Mouse (Mus musculus) cerebellum, adult 18-20 months (tissue): Measurements from ENCODE around the gene Ncapd2.

Experiments
- DNase-seq, 2 experiments: peaks; one replicate each; pipeline ENCODE4 v3.0.0; 2021

The Ncapd2 gene

DNA sequence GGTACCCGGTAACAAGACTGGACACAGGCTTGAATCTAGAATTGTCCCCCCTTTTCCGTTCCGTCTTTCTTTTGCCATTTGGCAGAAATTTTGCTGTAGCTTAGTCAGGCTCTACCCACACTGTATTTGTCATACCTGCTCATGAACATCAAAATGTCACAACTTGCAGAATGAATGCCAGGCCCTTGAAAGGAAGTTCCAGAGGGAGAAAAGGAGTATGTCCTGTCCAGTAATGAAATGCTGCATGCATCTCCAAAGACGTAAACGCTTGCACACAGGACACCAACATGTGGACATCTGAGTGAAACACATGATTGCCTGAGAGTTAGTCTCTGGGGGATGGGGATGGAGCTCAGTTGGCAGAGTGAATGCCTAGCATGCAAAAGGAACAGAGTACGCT is 22.2 kb upstream of the Ncapd2 start:
- no peak for DNase-seq

DNA sequence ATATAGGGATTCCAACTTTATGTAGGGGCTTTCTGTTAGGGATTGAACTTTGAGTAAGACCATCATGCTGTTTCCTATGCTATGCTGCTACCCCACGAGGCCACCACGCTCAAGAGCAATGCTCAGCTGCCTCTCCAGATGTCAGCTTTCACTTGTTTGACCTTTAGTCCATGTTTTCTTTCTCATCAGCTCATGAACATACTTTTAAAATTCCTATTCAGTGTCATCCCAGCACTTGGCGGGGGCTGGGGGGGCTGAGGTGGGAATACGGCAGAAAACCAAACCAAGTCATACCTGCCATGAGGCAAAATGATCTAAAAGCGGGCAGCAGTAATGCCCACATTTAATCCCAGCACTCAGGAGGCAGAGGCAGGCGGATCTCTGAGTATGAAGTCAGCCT is 21.6 kb upstream of the Ncapd2 start:
- DNase-seq, result no peak

DNA sequence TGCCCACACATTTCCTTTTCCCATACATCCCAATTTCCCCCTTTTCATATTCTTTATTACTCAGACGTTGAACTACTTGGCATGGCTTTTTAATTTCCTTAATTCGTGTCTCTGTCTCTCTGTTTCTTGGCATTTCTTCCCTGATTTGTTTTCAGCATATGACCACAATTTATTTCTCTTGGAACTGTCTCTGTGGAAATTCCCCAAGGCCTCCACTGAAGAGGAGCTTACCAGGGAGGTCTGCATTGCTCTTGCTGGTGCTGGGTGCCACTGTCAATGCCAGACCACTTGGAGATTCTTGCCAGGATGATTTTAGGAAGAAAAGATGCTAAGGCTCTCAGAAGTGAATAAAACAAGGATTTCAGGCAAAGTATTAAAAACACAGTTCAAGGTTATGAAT is 21.1 kb upstream of the Ncapd2 start:
- no peak for DNase-seq

DNA sequence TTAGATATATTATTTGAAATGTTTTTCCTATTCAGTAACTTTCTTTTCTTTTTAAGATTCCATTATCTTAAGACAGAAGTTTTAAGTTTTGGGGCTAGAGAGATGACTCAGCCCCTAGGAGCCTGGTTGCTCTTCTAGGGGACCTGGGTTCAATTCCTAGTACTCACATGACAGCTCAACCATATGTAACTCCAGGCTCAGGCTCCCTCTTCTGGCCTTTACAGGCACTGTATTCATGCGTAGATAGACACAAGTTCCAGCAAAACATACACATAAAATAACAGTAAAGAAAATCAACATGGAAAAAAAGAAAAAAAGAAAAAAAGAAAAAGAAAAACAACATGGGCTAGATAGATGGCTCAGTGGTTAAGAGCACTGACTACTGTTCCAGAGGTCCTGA is 18.9 kb upstream of the Ncapd2 start:
- no peak for DNase-seq

DNA sequence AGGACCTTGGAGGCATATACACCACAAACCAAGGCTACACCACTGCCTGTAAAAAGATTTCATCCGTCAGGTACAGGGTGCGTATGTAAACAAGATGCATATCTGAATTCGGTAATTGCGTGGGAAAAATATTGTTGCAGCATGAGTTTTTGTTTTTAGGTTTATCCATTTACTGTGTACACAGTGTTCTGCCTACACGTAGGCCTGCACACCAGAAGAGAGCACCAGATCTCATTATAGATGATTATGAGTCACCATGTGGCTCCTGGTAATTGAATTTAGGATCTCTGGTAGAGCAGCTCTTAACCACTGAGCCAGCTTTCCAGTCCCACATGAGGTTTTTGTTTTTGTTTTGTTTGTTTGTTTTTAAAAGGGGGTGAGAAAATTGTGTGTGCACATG is 5.7 kb upstream of the Ncapd2 start:
- no peak for DNase-seq

DNA sequence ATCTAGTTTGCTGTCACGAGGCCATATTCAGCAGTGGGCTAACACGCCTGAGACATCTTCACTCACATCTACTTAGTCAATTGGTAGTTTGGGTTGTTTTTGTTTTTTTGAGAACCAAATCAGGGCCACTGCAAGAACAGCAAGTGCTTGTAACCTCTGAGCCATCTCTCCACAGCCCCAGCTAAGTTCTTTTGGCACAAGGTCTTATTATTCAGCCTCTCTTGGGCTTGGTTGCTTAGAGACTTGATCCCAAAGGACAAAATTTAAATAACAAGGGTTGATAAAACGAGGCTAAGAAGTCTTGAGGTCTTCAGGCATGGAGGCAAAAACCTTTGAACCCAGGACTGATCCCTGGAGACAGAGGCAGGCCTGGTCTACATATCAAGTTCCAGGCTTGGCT is 4.8 kb upstream of the Ncapd2 start:
- no peak for DNase-seq

DNA sequence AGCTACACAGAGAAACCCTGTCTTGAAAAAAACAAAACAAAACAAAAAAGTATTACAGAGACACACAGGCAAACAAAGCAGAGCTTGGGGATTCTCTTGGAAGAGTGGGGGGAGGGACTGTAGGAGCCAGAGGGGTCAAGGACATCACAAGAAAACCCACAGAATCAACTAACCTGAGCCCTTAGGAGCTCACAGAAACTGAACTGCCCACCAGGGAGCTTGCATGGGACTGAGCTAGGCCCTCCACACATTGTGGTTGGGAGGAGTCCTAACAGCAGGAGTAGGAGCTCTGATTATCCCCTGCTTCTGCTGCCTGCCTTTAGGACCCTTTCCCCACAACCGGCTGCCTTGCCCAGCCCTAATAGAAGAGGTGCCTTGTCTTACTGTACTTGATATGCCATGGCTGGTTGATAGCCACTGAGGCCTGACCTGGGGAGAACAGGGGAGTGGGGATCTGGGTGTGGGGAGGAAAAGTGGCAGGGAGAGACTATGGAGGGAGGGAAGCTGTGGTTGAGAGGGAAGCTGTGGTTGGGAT is 4.1 kb upstream of the Ncapd2 start:
- DNase-seq, result no peak

DNA sequence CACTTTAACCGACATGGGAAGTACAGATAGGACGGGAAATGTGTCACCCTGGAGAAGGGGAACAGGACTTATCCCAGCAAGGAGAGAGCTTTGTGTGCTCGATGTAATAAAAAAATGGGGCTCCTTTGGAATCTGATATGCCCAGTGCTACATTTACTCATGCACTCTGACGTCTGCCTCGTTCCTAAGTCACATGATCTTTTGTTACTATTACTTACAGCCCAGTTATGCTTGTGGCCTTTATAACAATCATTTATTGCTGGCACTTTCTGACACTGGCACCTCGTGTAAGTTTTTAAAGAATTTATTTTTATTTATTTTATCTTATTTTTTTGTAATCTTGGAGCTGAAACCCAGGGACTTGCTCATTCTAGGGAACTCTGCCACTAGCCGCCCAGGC is 1.9 kb upstream of the Ncapd2 start:
- DNase-seq, result no peak

DNA sequence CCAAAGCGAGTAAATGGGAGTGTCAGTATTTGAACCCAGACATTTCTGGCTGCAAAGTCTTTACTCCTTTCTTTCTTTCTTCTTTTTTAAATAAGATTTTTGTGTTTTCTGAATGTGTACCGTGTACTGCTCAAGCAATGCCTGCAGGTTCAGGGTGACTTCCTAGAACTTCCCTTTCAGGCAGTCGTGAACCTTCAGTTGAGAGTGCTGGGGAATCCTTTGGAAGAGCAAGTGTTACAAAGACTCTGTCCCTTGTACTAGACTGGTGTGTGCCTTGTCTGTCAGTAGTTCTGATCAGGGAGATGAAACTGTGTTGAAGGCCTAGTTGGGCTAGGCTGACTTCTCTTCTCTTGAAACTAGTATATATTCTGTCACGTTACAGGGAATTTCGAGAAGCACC is 1.3 kb upstream of the Ncapd2 start:
- DNase-seq, result no peak

DNA sequence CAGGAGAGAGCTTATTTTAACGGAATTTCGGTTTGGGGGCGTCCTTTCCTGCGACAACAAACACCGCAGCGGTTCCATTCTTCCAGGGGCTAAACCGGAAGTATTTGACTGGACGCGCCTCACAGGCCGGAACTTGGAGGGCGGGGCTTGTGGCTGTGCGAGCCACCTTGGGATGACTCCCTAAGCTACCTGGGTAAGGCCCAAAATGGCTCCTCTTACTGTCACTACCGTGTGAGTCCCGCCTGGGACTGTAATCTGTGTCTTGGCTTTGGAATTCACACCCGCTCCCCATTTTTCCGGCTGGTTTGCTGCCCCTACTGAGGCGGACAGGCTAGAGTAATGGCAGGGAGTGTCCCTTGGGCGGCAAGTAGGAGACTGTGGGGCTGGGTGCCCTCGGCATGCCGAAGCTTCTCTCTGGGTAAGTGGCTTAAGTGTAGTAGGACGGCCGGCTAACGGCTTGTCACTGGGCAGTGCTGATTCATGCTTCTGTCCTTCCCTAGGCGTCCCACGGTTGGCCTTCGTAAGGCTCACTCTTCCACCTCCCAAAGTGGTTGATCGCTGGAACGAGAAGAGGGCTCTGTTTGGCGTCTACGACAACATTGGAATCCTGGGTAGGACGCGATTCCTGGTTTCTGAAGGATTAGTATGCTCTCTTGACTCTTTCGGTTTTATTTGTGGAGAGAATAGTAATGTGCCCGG is 664 bp upstream of the Ncapd2 start:
- DNase-seq, result peak; percentile 94 to 96

DNA sequence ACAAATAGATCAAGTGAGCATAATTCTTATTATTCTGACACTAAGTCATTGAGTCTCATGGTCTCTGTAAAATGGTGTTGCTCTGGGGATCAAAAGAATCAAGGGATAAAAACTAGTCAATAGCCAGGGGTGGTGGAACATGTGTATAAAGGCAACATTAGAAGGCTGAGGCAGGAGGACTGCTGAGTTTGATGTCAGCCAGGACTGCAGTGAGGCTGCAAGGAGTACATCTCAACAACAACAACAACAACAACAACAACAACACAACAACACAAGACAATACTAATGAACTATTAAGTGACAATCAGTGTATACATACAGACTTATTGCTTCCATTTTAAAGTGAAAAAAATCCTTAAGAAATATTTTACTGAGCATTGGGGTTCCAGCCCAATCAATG is 685 bp downstream of the Ncapd2 start:
- no peak for DNase-seq

DNA sequence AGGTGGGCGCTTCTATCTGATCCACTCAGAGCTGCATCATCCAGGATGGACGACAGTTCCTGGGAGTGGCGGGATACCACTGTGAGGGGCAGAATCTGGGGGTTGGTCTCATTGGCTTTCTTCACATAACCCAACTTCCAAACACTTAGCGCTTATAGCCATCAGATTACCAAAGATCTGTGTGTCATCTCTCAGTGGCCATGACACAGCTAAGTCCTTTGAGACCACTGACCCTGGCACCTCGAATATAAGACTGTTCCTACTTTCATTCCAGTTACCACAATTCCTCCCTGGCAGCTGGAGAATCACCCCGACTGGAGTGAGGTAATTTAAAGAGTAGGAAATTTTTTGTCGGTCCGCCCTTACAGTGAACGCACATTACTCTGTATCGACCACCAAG is 5.3 kb downstream of the Ncapd2 start:
- no peak for DNase-seq

DNA sequence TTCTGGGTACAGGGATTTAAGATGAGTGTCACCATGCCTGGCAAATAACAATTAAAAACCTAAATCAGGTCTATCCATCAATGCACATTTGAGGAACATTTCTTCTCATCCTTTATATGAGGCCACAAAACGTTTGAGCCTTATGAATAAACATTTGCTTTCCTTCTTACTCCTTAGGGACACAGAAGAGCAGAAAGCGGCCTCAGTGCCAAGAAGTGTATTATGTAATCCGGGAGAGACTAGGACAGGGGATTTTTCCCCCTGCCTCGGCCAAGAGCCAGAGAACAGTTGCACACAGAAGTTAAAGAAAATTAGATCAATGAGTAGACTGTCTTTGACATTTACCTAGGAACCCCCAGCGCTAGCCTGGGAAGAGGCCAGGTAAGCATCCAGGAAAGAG is 9.4 kb downstream of the Ncapd2 start:
- DNase-seq, result no peak

DNA sequence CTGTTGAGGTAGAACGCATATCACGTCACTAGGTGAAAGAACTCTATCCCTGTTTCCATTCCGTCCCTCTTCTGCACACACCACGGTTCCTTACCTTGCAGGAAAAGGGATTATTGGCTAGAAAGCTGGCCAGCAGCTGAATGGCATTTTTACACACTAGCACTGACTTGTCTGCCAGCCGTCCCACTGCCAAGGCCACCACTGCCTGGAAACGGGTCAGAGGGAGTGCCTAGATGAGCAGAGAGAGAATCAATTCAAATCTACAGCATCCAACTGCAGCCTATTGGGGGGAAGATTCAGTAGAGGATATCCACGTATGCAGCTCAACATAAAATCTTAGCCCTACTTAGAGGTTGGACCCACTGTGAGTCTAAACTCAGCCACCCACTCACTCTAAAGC is 11.9 kb downstream of the Ncapd2 start:
- no peak for DNase-seq

DNA sequence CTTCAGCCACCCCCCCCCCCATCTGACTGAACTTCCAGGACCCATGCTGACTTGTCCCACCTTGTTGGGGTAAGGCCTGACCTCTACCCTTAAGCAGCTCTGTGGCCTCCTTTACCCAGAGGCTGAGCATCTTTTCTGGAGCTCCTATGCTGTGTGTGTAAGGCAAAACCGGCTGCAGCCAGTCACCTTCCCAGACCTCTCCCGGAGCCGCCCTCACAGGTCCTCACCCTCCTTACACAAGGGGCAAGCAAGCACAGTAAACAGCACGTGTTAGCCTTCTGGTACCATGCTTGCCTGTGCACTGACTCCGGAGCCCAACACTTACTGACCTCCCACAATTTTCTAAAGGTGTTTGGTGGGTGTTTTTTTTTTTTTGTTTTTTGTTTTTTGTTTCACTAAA is 16.0 kb downstream of the Ncapd2 start:
- no peak for DNase-seq

DNA sequence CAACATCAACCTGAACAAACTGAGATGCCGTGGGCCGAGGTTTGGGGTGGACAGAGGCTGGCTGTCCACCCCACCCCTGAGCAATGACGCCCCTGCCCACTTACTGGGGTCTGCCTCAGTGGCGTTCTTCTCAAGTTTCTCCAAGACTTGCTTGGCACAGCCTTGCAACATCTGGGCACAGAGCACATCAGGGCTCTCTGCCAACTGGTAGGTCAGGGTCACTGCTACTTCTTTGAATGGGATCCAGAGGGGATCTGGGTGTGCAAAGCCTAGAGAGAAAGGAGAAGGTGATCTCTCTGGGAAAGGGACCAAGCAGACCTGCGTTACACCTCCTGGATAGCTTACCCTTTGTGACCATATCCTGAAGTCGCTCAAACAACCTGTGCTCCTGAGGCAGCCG is 18.2 kb downstream of the Ncapd2 start:
- no peak for DNase-seq

DNA sequence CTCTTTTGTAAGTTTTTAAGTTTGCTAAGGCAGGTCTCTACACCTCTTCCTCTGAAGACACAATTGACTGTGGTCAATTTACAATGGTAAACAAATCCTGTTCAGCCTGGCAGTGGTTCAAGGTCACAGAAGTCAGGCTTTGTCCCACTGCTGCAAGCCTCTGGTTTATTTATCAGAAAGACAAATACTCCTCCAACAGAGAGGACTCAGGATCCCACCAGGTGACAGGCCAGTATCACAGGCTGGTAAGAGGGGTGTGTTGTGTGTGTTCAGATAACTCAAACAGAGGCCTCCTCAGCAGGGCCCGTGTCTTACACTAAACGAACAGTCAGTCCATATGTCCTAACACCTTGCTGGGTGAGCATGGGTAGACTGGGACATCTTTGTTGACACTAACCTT is 19.0 kb downstream of the Ncapd2 start:
- DNase-seq, result no peak

DNA sequence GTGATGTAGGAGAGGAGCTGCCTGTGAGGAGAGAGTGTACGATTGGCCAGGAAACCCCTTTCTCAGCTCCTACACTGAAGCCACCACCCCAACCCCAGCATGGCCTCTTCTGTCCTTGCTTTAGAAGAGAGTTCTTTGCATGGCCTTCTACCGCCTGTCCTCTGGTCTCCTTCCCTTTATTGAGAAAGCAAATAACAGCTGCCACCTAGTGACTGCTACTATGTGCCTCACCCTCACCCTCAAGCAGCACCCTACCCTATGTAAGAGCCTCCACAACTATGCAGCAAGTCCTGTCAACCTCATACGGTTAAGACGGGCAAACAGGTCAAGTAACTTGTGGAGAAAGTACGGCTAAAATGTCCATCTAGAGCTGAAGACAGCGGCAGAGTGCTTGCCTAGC is 21.3 kb downstream of the Ncapd2 start:
- DNase-seq, result no peak

DNA sequence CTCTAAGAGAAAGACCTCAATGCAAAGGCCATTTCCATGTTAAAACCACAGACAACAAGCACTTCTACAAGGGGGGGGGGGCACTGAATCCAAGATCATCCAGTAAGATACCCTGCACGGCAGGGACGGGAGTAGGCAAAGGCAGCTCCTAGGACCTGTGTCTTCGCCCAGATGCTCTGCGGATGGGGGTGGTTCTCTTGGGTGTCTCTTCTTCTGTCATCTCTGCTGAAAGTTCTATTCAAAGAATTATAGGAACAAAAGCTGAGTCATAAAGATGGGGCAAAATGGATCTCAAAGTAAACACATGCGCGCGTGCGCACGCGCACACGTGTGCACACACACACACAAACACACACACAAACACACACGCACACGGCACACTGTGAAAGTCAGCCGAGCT is 23.4 kb downstream of the Ncapd2 start:
- DNase-seq, result no peak

DNA sequence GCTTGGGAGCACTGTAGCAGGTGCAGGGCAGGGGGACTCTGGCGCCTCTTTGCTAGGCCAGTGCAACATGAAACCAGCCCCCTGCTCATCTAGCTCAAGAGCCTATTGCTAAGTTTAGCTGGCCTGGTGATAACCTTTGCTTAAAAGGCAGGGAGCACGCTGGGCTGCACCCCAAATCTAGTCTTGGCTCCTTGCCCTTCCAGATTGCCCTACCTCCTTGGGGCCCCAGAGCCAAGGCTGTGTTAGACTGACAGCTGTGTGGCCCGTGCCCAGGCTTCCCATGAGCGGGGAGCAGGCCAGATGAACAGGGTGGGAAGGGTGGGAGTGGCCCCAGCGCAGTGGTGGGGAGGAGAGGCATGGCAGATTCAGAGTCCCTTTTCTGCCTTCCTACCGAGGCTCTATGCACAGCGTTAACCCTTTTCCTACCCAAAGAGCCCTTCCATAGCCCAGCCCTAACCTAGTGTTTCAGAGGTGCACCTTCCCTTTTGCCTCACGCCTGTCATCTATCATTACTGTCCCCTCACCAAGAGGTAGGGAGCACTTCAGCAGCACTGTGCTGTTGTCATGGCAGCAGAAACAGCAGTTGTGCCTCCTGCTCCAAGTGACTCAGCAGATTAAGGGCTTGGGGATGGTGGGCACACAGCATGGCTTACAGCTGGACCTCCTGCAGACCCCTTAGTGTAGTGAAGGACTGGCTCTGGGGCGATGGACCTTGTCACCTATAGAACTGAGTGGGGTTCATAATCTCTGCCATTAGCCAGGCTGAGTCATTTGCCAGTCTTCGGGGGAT is 24.4 kb downstream of the Ncapd2 start:
- DNase-seq, result peak; percentile 57 to 58

DNA sequence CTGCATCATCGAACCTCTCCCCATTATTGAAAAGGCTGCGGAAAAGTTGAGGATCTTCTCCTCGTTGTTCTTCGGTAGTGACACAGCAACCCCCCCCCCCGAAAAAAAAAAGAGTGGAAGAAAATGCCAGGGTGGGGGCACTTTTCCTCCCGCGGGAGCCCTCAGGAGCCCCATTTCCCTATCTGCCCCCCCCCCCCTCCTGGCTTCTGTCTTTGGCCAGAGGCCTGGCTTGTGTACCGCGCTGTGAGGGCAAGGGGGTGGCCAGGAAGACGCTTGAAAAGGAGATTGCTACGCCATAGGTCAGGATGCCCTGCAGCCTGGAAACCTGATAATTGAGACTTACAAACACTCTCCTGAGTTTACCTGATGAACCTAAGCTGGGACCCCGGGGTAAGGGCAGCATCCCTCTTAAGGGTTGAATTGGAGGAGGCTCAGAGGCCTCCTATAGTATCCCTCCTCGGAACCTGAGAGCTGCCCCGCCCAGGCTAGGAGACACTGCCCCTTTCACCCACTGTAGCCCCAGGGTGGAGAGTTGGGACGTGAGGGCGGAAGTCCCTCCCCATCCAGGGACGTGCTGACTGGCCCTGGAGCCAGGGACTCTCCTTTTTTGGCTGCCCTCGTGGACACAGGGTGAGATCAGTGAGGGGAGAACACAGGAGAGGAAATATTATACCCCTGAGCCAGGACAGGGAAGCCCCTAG is 25.3 kb downstream of the Ncapd2 start, which contains the start of gene Gapdh:
Gapdh (minus strand) TSS at position 417 of the 701 bp plus-strand sequence.
- peak; percentile 81 to 90 for DNase-seq

DNA sequence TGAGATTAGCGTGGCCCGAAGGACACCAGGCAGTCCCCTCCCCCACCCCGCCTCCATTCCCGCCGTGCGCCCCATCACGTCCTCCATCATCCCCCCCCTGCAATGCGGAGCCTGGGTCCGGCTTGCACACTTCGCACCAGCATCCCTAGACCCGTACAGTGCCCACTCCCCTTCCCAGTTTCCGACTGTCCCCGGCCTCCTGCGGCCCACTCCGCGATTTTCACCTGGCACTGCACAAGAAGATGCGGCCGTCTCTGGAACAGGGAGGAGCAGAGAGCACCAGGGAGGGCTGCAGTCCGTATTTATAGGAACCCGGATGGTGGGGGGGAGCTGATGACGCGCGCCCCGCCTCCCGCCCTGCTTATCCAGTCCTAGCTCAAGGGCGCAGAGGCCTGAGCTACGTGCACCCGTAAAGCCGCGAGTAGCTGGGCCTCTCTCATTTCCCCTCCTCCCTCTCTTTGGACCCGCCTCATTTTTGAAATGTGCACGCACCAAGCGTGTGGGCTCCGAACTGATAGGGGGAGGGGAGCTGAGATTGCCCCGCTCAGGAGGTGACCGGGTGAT is 26.1 kb downstream of the Ncapd2 start:
- peak; percentile 98 for DNase-seq

DNA sequence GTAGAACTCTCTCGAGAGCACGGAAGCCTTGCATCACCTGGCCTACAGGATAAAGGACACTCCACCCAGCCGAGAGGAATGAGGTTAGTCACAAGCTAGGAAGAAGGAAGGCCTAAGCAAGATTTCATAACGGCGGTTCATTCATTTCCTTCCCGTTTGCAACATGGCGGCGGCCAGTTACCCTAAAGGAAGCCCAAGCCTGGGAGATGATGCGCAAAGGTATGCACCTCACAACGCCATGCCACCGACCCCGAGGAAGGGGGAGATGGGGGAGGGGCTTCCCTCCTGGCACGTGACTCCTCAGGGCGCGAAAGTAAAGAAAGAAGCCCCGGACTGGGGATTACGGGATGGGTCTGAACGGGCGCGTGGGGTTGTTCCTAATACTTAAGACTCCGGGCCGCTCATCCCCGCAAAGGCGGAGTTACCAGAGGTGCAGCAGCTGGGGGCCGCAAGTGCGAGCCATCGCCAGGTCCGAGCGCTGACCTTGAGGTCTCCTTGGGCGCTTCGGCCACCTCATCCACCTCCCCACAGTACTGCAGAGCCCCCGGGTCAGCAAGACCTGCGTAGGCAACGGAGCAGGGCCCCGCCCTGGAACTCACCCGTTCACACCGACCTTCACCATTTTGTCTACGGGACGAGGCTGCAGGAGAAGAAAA is 26.7 kb downstream of the Ncapd2 start:
- peak; percentile 56 to 69 for DNase-seq
